Mouse (Mus musculus): Measurements from ENCODE around the gene Tada1. TPM values are rescaled to one million over a fixed set of nuclear protein-coding genes. Genes with fewer than 3 reads are reported as not detected.
A peak's percentile ranks its signal among the peaks of the same experiment; 100 is the strongest.

The Tada1 gene
- 10 to 100 TPM; 18.4 to 19.1 TPM for total RNA-seq (2021)
- long read RNA-seq, experiment 1, transcript Tada1-201 (8 exons, 2,215 nt), result major isoform, 43 of 54 reads
- long read RNA-seq, experiment 1, partial matches to known transcripts, result 0 of 54 reads
- long read RNA-seq, experiment 1, other reads (novel, unspliced or antisense), result 11 of 54 reads
- long read RNA-seq, experiment 2, transcript Tada1-201 (8 exons, 2,215 nt), result major isoform, 22 of 45 reads
- long read RNA-seq, experiment 2, partial matches to known transcripts, result 0 of 45 reads
- long read RNA-seq, experiment 2, other reads (novel, unspliced or antisense), result 23 of 45 reads

GRCm38 (mm10) chr1:166379013-166379629 is at the start of gene Tada1:
TSS of gene Tada1 (plus strand) at chr1:166379097.
- DNase-seq, result peak; percentile 94

GRCm38 (mm10) chr1:166330752-166331151 is 48.1 kb upstream of the Tada1 start:
- DNase-seq, result no peak

GRCm38 (mm10) chr1:166339110-166339509 is 39.8 kb upstream of the Tada1 start:
- DNase-seq, result peak; percentile 19

- no peak for DNase-seq
These were observed 36.8 kb upstream of the Tada1 start for GRCm38 (mm10) chr1:166342060-166342459.

- no peak for DNase-seq
These were observed 36.4 kb upstream of the Tada1 start for GRCm38 (mm10) chr1:166342539-166342938.

- DNase-seq, result no peak
These were observed 35.3 kb upstream of the Tada1 start for GRCm38 (mm10) chr1:166343586-166343985.

- DNase-seq, result no peak
These were observed 34.4 kb upstream of the Tada1 start for GRCm38 (mm10) chr1:166344300-166345077.

- no peak for DNase-seq
These were observed 33.3 kb upstream of the Tada1 start for GRCm38 (mm10) chr1:166345602-166346001.

GRCm38 (mm10) chr1:166346906-166347305 is 32.0 kb upstream of the Tada1 start:
- DNase-seq, result no peak

GRCm38 (mm10) chr1:166349341-166349740 is 29.6 kb upstream of the Tada1 start:
- no peak for DNase-seq

GRCm38 (mm10) chr1:166349751-166350150 is 29.1 kb upstream of the Tada1 start:
- DNase-seq, result no peak

GRCm38 (mm10) chr1:166360157-166360855 is 18.6 kb upstream of the Tada1 start:
- DNase-seq, result peak; percentile 93

GRCm38 (mm10) chr1:166360896-166361295 is 18.0 kb upstream of the Tada1 start:
- no peak for DNase-seq

GRCm38 (mm10) chr1:166361842-166362241 is 17.1 kb upstream of the Tada1 start:
- no peak for DNase-seq

GRCm38 (mm10) chr1:166362659-166363058 is 16.2 kb upstream of the Tada1 start:
- DNase-seq, result no peak

GRCm38 (mm10) chr1:166363122-166363521 is 15.8 kb upstream of the Tada1 start:
- no peak for DNase-seq

GRCm38 (mm10) chr1:166377171-166377570 is 1.7 kb upstream of the Tada1 start:
- no peak for DNase-seq

GRCm38 (mm10) chr1:166378431-166379012 is 375 bp upstream of the Tada1 start:
- no peak for DNase-seq

- peak; percentile 70 for DNase-seq
These were observed 834 bp downstream of the Tada1 start for GRCm38 (mm10) chr1:166379630-166380231.

- no peak for DNase-seq
These were observed 2.4 kb downstream of the Tada1 start for GRCm38 (mm10) chr1:166381336-166381735.

- no peak for DNase-seq
These were observed 2.9 kb downstream of the Tada1 start for GRCm38 (mm10) chr1:166381821-166382220.

- DNase-seq, result no peak
These were observed 3.7 kb downstream of the Tada1 start for GRCm38 (mm10) chr1:166382626-166383025.

All from adrenal gland, postnatal 10 days (tissue).